Mouse (Mus musculus): ENCODE results near the gene Fancg. TPM values are rescaled to one million over a fixed set of nuclear protein-coding genes. Genes with fewer than 3 reads are reported as not detected.

Gene Fancg
- total and polyA plus RNA-seq, 3 experiments: 11.4 to 24.6 TPM; not detected in 1

GRCm38 (mm10) chr4:43000141-43000986 is 9.9 kb downstream of the Fancg start, which contains the start of gene Vcp (continued):
- peak; percentile 48; the same call in 1 of the 2 replicates for TF ChIP-seq NELFE (IDR thresholded peaks at IDR 0.05; ENCODE audit: low read depth, low read length)
- TF ChIP-seq ZMIZ1 (IDR thresholded peaks at IDR 0.05; ENCODE audit: low read depth, low read length): 0 out of 2 replicates have a peak, but pooled peaks have one; percentile 58

GRCm38 (mm10) chr4:42999451-43000140 is 10.7 kb downstream of the Fancg start:
- H3K4me3 ChIP-seq (ENCODE audit: control insufficient read depth in 1 of 2, insufficient read depth in 1 of 2, low read depth in 2 of 2, low read length in 2 of 2): peak overlapping the region; percentile 68 to 78
- H3K4me1 ChIP-seq (ENCODE audit: control insufficient read depth in 1 of 2, insufficient read depth in 2 of 2, low read length in 2 of 2): peaks cover 3 to 13% of the 10 kb centered on the region in 2 experiments; a peak in 3 of 4 replicates
- peak overlapping the region; percentile 91 for H3K27ac ChIP-seq (ENCODE audit: control insufficient read depth, low read depth, low read length)
- H3K9ac ChIP-seq (ENCODE audit: control insufficient read depth, low read depth, low read length, poor library complexity, severe bottlenecking): peak overlapping the region; percentile 83
- H3K9me3 ChIP-seq (replicated peaks; ENCODE audit: insufficient read depth, low read length): no peaks in the 10 kb centered on the region
- peak; percentile 87 for DNase-seq (ENCODE audit: low read depth, low spot score)
- peaks cover 36% of the 10 kb centered on the region for H3K79me2 ChIP-seq (ENCODE audit: control insufficient read depth, insufficient read depth, low read length, poor library complexity)
- TF ChIP-seq MAZ (IDR thresholded peaks at IDR 0.05; ENCODE audit: low read depth, low read length) (no peak), KAT2A (conservative IDR thresholded peaks at IDR 0.05; ENCODE audit: low read depth, low read length) (no peak; the same call in 1 of the 2 replicates), ZMIZ1 (IDR thresholded peaks at IDR 0.05; ENCODE audit: low read depth, low read length) (peak; percentile 56; the same call in 1 of the 2 replicates), HCFC1 (IDR thresholded peaks at IDR 0.05; ENCODE audit: low read depth, low read length) (peak; percentile 61), MXI1 (IDR thresholded peaks at IDR 0.05; ENCODE audit: low read depth, low read length) (peak; percentile 98), MYC (IDR thresholded peaks at IDR 0.05; ENCODE audit: low read depth, low read length) (no peak; the same call in 1 of the 2 replicates), CTCF (IDR thresholded peaks at IDR 0.05 in 2 of 3, conservative IDR thresholded peaks at IDR 0.05 in 1 of 3; ENCODE audit: control insufficient read depth in 1 of 3, insufficient read depth in 1 of 3, low read depth in 2 of 3, low read length in 3 of 3, poor library complexity in 1 of 3, severe bottlenecking in 1 of 3) (peak in 2 of 3 experiments; percentile 26 to 53; a peak in 5 of 6 replicates), TBP (IDR thresholded peaks at IDR 0.05; ENCODE audit: low read depth, low read length) (no peak), ELF1 (IDR thresholded peaks at IDR 0.05; ENCODE audit: low read depth, low read length) (0 out of 2 replicates have a peak, but pooled peaks have one; percentile 30), NELFE (IDR thresholded peaks at IDR 0.05; ENCODE audit: low read depth, low read length) (peak; percentile 51; the same call in 1 of the 2 replicates), RCOR1 (IDR thresholded peaks at IDR 0.05; ENCODE audit: low read depth, low read length) (no peak), NRF1 (IDR thresholded peaks at IDR 0.05; ENCODE audit: insufficient read depth, low read depth, low read length, poor library complexity, severe bottlenecking) (no peak), EP300 (IDR thresholded peaks at IDR 0.05; ENCODE audit: low read depth in 1 of 2, low read length in 2 of 2) (no peak), USF1 (IDR thresholded peaks at IDR 0.05; ENCODE audit: low read depth, low read length) (peak; percentile 88), POLR2A (IDR thresholded peaks at IDR 0.05; ENCODE audit: control insufficient read depth in 1 of 2, insufficient read depth in 1 of 2, low read depth in 1 of 2, low read length in 2 of 2, poor library complexity in 1 of 2) (peak; percentile 59 to 69; a peak in 1 of 4 replicates), SIN3A (IDR thresholded peaks at IDR 0.05; ENCODE audit: low read length) (peak; percentile 80; the same call in 1 of the 2 replicates), MEF2A (IDR thresholded peaks at IDR 0.05; ENCODE audit: extremely low read depth, insufficient replicate concordance, low read depth, low read length, poor library complexity, severe bottlenecking) (no peak), POLR2AphosphoS5 (IDR thresholded peaks at IDR 0.05; ENCODE audit: borderline replicate concordance, low read depth, low read length) (no peak), MAX (IDR thresholded peaks at IDR 0.05; ENCODE audit: low read length) (peak; percentile 80; the same call in 1 of the 2 replicates), SMC3 (IDR thresholded peaks at IDR 0.05; ENCODE audit: low read depth, low read length) (no peak), UBTF (IDR thresholded peaks at IDR 0.05; ENCODE audit: borderline replicate concordance, insufficient read depth, low read depth, low read length) (0 out of 2 replicates have a peak, but pooled peaks have one; percentile 46)
- H3K36me3 ChIP-seq (ENCODE audit: control insufficient read depth in 1 of 2, insufficient read depth in 2 of 2, low read length in 2 of 2): peaks cover 17 to 25% of the 10 kb centered on the region in 2 experiments
- H3K27me3 ChIP-seq (ENCODE audit: control insufficient read depth in 1 of 2, insufficient read depth in 2 of 2, low read length in 2 of 2): no peaks in the 10 kb centered on the region
